Mouse (Mus musculus) kidney, adult 9 months (tissue): ENCODE measurements around the gene Tmem235.

ENCODE experiments used
- DNase-seq: peaks from one replicate; pipeline ENCODE4 v3.0.0; 2022

The Tmem235 gene

DNA sequence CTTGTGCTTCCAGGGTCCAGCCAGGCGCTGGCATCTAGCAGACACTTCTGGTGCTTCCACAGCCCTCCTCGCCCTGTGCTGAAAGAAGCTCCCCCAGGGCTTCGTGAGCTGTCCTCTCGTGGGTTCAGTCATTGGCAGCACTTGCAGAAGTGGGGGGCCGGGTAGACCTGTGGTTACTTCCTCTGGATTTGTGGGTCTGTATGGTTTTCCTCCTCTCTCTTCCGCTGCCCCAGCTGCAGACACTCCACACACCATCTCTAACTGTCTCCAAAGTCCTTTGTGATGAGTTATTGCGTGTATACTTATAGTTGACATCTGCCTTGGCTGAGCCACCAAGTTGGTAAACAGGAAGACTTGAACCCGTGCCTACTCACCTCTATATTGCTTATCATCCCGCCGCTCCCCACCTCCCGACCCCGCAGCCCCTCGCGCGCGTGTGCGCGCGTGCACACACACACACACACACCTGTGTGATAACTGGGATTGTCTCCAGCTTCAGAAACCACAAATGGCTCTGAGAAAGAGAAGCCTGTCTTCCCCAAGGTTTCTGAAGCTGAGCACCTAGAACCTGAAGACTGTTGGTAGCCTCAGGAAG is 31.1 kb downstream of the Tmem235 start:
- DNase-seq, result no peak

DNA sequence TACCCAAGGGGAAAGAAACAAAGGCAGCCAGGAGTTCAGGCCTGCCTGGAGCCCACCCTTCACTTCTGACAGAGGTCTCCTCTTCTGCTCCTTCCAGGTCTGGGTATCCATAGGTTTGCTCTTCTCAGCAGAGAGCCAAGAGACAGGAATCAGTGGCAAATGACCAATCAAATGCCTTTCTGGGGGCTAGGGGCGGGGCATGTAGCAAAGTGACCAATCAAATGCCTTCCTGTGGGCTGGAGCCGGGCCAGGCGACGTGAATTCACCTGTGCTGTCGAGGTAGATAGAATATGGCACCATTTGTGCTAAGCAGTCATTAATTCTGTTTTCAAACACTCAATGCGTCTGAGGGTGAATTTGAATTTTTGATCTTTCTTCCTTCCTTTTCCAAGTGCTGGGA is 31.6 kb downstream of the Tmem235 start:
- DNase-seq, result no peak

DNA sequence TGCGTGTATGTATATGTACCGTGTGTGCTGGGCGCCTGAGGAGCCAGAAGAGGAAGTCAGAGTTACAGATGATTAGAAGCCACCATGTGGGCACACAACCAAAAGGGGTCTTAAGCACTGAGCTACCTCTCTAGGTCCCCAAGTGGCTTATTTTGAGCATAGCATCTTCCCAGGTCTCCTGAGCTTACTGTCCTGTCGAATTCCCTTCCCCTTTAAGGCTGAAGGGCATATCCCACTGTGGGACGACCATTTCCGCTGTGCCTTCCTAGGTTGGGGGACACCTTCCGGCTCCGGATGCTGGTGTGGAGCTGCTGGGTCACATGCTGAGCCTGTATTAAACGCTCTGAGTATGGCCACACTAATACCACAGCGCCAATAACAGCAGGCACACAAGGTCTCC is 34.1 kb downstream of the Tmem235 start:
- no peak for DNase-seq

DNA sequence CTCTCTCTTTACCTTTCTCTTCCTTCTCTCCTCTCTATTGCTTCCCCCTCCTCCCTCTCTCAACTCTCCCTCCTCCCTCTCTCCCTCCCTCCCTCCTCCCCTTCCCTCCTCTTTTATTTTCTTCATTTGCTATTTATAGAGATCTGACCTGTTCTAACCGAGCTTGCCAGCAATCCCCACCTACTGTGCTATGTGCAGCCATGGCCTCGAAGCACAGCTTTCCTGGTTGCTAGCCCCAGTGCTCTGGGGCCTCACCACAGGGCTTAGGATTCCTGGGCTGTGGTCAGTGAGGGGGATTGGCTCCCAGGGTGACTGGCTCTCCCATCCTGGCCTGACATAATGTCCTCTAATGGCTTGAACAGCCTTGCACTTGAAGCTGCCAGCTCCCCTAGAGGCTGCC is 36.0 kb downstream of the Tmem235 start:
- no peak for DNase-seq

DNA sequence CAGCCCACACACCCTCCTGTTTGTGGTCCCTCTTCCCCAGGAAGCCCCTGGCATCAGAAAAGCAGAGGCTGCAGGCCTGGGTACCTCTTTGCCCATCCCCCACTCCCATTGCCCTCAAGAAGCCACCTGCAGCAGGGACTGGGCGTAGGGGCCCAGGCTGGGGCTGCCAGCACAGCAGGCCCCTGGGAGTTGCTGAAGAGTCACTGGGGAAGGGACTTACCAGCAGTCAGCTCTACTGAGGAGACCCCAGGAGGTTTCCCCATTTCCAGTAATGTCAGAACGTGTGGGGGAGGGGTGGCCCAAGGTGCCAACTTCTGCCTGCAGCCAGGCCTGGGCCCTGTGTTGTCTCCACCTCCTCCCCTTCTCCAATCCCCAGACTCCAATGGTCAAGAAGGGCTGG is 41.7 kb downstream of the Tmem235 start:
- no peak for DNase-seq

DNA sequence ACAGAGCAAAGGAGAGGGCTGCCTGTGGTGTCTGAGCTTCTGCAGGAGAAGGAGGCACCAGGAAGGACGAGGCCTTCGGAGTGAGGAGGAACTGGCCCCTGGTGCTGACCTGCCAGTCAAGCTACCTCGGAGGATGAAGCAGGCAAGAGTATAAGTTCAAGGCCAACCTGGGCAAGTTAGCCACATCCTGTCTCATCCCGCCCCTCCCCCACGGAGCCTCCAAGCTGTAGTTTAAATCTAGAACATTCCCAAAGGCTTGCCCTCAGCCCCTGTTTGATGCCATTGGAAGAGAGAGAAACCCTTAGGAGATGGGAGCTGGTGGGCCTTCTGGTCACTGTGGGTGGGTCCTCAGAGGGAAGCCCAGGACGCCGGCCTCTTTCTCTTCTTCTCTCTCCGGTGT is 43.9 kb downstream of the Tmem235 start:
- DNase-seq, result no peak

DNA sequence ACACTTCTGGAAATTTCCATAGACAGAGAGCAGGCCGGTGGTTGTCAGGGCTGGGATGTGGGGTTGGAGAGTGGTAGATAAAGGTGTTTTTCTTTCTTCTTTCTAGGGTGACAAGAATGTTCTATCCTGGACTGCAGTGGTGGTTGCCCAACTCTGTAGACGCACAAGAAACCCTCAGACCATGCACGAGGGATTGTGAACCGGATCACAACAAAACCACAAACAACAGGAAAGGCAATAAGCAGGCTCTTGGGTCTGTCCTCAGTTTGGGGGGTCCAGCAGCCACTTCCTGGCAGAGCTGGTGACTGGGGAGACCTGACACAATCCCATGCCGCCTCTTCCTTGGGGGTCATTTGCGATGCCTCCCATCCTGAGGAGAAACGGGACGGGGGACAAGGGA is 48.8 kb downstream of the Tmem235 start:
- no peak for DNase-seq

DNA sequence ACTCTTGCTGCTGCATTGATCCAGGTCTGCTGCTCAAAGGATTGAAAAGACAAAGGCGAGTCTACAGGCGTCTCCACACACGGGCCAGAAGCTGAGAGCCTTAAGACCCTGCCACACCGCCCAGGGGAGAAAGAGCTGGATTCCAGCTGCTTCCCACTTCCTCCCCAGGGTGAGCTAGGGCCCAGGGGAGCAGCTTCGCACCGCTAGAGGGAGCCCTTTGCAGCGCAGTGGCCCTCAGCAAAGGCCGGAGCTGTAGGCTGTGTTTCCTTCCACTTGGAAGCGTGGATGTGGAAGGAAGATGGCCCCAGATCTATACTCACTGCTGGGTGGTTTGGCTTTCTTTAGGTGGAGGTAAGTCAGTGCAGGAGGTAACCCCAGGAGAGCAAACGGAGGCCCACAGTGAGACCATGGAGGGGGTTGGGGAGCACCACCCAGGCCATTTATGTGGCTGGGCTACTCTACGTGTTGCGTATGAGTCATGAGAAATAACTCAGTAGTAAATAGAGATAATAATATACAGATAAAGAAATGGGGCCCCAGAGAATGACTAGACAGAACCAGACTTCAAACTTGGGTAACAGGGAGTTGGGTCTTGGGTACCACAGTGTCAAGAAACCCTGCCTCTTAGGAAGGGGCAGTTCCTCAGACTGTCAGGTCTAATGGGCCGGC is 52.3 kb downstream of the Tmem235 start:
- DNase-seq, result peak; percentile 85

DNA sequence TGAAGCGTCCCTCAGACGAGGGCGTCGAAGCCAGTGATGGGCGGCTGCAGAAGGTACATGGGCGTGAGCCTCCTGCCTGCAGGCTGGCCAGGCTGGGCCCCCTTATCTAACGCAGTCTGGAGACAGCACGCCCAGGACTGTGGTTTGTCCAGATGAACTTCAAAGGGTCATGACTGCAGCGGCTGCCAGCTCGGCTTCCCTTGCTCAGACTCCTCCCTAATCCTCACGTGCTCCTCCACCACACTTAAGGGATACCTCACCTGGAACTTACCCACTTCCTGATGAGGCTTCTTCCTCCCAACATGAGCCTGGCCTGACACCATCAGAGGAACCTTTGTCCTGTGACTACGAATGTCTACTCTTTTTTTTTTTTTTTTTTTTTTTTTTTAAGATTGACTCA is 54.0 kb downstream of the Tmem235 start:
- no peak for DNase-seq
